Mouse (Mus musculus) erythroblast, embryonic 14.5 days (primary cell): ENCODE data around the gene Baiap2l1. TPM values are rescaled to one million over a fixed set of nuclear protein-coding genes. Genes with fewer than 3 reads are reported as not detected.

Source experiments
- H3K27me3 ChIP-seq: 2 replicates; pipeline ENCODE4 v1.6.1; 2012; ENCODE audit warnings: inconsistent platforms; ENCODE audit not compliant: control insufficient read depth
- H3K36me3 ChIP-seq: 2 replicates; pipeline ENCODE4 v1.6.1; 2012; ENCODE audit warnings: mild to moderate bottlenecking, inconsistent platforms; ENCODE audit not compliant: control insufficient read depth
- H3K4me1 ChIP-seq: 2 replicates; pipeline ENCODE4 v1.6.1; 2012; ENCODE audit warnings: inconsistent platforms; ENCODE audit not compliant: control insufficient read depth
- H3K4me3 ChIP-seq: replicated peaks from 2 replicates; pipeline ENCODE3; 2012; ENCODE audit warnings: moderate library complexity, mild to moderate bottlenecking, inconsistent platforms
- H3K9me3 ChIP-seq: 2 replicates; pipeline ENCODE4 v1.6.1; 2012; ENCODE audit warnings: low read length, inconsistent platforms, mixed read lengths; ENCODE audit not compliant: control insufficient read depth
- GATA1 ChIP-seq: IDR thresholded peaks from 2 replicates; pipeline ENCODE4 v1.6.1; 2012; ENCODE audit warnings: low read length, inconsistent platforms, mixed read lengths
- TAL1 ChIP-seq: IDR thresholded peaks from 3 replicates; pipeline ENCODE4 v1.6.1; 2012; ENCODE audit warnings: low read length, inconsistent platforms, mixed read lengths
- polyA plus RNA-seq: library from polyadenylated mRNA; stranded (reverse); fragments of >175 nt; gene quantifications from 2 replicates; pipeline ENCODE4 v1.2.3, GENCODE M21; 2012

Gene Baiap2l1
- polyA plus RNA-seq, 1 experiment, result not detected

DNA sequence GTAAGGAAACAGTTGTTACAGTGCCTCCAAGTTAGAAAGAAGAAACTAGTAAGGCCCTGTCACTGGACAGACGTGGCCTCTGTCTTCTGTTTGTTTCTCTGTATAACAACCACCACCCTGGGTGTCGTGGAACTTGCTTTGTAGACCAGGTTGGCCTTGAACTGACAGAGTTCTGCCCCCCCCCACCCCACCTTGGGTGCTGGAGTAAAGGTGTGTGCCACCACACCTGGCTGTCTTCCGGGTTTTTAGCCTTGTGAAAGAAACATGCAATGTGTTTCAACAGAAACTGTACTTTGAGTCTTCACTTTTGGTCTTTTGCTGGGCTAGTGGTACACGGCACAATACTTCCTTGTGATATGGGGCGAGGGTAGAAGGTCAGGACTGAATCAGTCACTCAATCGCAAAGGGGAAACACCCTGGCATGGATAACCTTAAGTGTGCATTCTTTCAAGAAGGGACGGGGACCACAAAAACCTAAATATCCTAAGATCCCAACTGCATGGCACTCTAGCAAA, 61.8 kb downstream of the Baiap2l1 start:
- Histone ChIP-seq H3K4me3 (no peak overlapping the region), H3K36me3 (no peaks in the 10 kb centered on the region), H3K9me3 (no peaks in the 10 kb centered on the region), H3K4me1 (no peaks in the 10 kb centered on the region), H3K27me3 (no peaks in the 10 kb centered on the region)
- TF ChIP-seq TAL1 (no peak), GATA1 (no peak)

DNA sequence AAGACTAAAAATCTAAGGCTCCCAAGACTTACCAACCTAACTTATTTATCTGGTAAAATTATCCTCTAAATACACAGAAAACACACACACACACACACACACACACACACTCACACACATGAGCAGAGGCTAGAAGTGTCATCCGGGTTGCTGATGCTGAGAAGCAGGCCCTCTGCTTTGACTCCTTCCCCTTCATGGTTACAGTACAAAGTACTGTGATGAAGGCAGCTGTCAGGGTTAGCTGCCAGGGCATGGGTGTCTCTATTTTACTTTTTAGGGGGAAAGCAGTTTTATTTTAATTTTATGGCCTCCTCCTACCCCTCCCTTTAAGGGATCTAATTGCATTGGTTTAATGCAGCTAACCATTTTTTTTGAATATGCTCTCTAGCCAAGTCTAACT, 62.6 kb downstream of the Baiap2l1 start:
- no peaks in the 10 kb centered on the region for H3K9me3 ChIP-seq

DNA sequence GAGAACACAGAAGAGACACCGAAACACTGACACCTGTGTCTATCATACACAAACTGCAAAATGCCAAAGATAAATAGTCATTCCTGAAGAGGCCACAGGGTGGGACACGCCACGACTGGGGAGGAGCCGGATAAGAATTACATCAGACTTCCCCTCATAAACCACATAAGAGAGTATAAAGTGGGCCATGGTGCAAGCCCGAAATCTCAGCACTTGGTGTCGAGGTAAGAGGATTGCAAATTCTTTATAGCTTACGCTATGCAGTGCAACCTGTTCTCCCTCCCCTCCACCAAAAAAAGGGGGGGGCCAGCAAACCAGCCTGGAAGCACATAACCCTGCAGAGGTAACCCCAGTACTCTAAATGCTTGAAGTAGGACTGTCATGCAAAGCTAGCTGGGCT, 63.0 kb downstream of the Baiap2l1 start:
- Histone ChIP-seq H3K27me3 (no peaks in the 10 kb centered on the region), H3K4me1 (no peaks in the 10 kb centered on the region), H3K36me3 (no peaks in the 10 kb centered on the region), H3K9me3 (no peaks in the 10 kb centered on the region), H3K4me3 (no peak overlapping the region)
- TF ChIP-seq GATA1, result no peak
- TF ChIP-seq TAL1, result no peak

More for the DNA sequence above, 62.6 kb downstream of the Baiap2l1 start:
- H3K4me1 ChIP-seq, result no peaks in the 10 kb centered on the region
- no peaks in the 10 kb centered on the region for H3K27me3 ChIP-seq
- H3K36me3 ChIP-seq, result no peaks in the 10 kb centered on the region
- H3K4me3 ChIP-seq, result no peak overlapping the region
- no peak for TF ChIP-seq GATA1
- no peak for TF ChIP-seq TAL1

GRCm38 (mm10) chr5:144289769-144290440, 68.0 kb downstream of the Baiap2l1 start:
- Histone ChIP-seq H3K4me3 (no peak overlapping the region), H3K27me3 (no peaks in the 10 kb centered on the region), H3K36me3 (no peaks in the 10 kb centered on the region), H3K4me1 (no peaks in the 10 kb centered on the region), H3K9me3 (no peaks in the 10 kb centered on the region)
- TF ChIP-seq GATA1 (no peak), TAL1 (no peak)

DNA sequence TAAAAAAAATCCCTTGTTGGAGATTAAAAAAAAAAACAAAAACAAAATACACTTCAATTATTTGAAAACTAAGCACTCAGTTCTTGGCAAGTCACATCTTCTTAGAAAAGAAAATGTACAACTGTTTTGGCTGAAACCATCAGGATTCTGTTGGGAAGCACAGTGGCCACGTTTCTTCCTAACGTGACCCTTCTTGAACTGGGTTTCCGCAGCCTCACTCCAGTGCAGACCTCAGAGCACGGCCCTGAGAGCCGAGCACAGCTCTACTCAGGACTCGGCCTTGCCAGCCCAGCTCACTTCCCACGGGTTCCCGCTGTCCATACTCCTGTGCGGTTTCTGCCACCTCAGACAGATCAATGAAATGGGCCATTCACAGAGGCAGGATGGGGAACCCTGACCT, 69.5 kb downstream of the Baiap2l1 start:
- Histone ChIP-seq H3K9me3 (no peaks in the 10 kb centered on the region), H3K36me3 (no peaks in the 10 kb centered on the region), H3K4me1 (no peaks in the 10 kb centered on the region), H3K4me3 (no peak overlapping the region), H3K27me3 (no peaks in the 10 kb centered on the region)
- TF ChIP-seq TAL1 (no peak), GATA1 (no peak)

DNA sequence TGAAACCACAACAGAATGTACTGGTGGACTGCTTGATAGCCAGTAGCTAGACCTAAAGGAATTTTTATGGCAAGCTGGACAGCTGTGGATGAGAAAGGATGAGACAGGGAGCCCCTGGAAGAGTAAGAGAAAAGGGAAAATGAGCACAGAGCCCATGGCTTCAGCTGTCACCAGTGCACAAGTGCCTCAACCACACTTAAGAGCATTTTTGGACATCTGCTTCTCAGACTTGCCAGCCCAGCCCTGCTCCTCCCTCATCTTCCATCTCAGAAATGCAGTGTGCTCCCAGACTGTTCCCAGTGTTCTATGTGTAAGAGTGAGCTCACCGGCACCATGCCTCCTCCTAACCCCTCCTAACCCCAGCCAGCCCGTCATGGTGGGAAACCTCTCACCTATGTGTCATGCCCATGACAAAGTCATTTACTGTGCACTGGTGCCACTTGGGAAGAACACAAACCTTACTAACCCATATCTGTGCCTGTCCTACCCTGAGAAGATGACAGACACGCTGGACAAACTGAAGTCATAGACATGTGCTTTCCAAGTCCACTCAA, 70.6 kb downstream of the Baiap2l1 start:
- Histone ChIP-seq H3K4me1 (no peaks in the 10 kb centered on the region), H3K27me3 (no peaks in the 10 kb centered on the region), H3K9me3 (no peaks in the 10 kb centered on the region), H3K36me3 (no peaks in the 10 kb centered on the region), H3K4me3 (no peak overlapping the region)
- no peak for TF ChIP-seq TAL1
- no peak for TF ChIP-seq GATA1

- H3K4me1 ChIP-seq, result no peaks in the 10 kb centered on the region
- no peak overlapping the region for H3K4me3 ChIP-seq
- no peaks in the 10 kb centered on the region for H3K27me3 ChIP-seq
- no peaks in the 10 kb centered on the region for H3K9me3 ChIP-seq
- no peak for TF ChIP-seq TAL1
- no peak for TF ChIP-seq GATA1
- no peaks in the 10 kb centered on the region for H3K36me3 ChIP-seq
Measured at GRCm38 (mm10) chr5:144286591-144287266, 71.2 kb downstream of the Baiap2l1 start.

- H3K9me3 ChIP-seq, result no peaks in the 10 kb centered on the region
- no peak overlapping the region for H3K4me3 ChIP-seq
- no peaks in the 10 kb centered on the region for H3K27me3 ChIP-seq
Measured at GRCm38 (mm10) chr5:144284599-144284998, 73.3 kb downstream of the Baiap2l1 start.

GRCm38 (mm10) chr5:144283551-144284031, 74.3 kb downstream of the Baiap2l1 start:
- no peaks in the 10 kb centered on the region for H3K27me3 ChIP-seq
- TF ChIP-seq TAL1 (no peak), GATA1 (no peak)

More at GRCm38 (mm10) chr5:144284599-144284998, 73.3 kb downstream of the Baiap2l1 start:
- Histone ChIP-seq H3K4me1 (no peaks in the 10 kb centered on the region), H3K36me3 (no peaks in the 10 kb centered on the region)
- TF ChIP-seq GATA1 (no peak), TAL1 (no peak)

More at GRCm38 (mm10) chr5:144283551-144284031, 74.3 kb downstream of the Baiap2l1 start:
- Histone ChIP-seq H3K4me1 (no peaks in the 10 kb centered on the region), H3K9me3 (no peaks in the 10 kb centered on the region), H3K36me3 (peaks cover 2% of the 10 kb centered on the region; the same call in 1 of the 2 replicates), H3K4me3 (no peak overlapping the region)
